Mouse (Mus musculus) heart, postnatal 25 days (tissue): Measurements from ENCODE around the gene Cldn7. TPM values are rescaled to one million over a fixed set of nuclear protein-coding genes. Genes with fewer than 3 reads are reported as not detected.
"Not testable (repeated sequence)": the region's sequence is repeated elsewhere in the genome, so short reads cannot be mapped to it uniquely, and the experiment has no call there.

Source experiments
- DNase-seq: peaks from one replicate; pipeline ENCODE4 v3.0.0; 2022; ENCODE audit warnings: low spot score
- intact Hi-C: fragments of 180-260 bp; cut with DNase I; formaldehyde crosslinking; loops from one replicate; pipeline ENCODE4 v1.15.1; 2025
- total RNA-seq, 2 experiments: library from RNA; stranded (reverse); gene quantifications; 2 replicates each; pipeline ENCODE4 v1.2.3; 2021

The Cldn7 gene
- not detected for total RNA-seq

- no peak for DNase-seq
- intact Hi-C loops: loop anchor here (5.0 kb wide), 1 partner anchor 37 kb away; no protein-coding TSS in a partner anchor
These were observed at the start of gene Cldn7 for GRCm38 (mm10) chr11:69964650-69965270. Gene Cldn7 (plus strand): TSS chr11:69964779.

DNA sequence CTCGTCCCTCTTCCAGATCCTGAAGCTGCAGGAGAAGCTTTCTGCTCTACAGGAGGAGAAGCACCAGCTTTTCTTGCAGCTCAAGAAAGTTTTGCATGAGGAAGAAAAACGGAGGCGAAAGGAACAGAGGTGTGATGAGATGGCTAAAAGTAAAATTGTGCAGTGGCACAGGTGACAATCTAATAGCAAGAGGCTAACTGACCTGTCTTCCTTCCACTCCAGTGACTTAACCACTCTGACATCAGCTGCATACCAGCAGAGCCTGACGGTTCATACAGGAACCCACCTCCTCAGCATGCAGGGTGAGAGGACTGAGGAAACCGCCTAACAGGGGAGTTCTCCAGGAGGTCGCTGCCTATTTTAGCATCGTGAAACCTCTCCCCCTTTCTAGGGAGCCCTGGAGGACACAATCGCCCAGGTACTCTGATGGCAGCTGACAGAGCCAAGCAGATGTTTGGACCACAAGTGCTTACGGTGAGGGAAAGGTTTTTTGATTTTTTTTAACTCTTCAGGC is 49.6 kb upstream of the Cldn7 start:
- no peak for DNase-seq
- intact Hi-C loops: loop anchor here (5.0 kb wide), 1 partner anchor 233 kb away; the partner anchor contains the start of gene Senp3

DNA sequence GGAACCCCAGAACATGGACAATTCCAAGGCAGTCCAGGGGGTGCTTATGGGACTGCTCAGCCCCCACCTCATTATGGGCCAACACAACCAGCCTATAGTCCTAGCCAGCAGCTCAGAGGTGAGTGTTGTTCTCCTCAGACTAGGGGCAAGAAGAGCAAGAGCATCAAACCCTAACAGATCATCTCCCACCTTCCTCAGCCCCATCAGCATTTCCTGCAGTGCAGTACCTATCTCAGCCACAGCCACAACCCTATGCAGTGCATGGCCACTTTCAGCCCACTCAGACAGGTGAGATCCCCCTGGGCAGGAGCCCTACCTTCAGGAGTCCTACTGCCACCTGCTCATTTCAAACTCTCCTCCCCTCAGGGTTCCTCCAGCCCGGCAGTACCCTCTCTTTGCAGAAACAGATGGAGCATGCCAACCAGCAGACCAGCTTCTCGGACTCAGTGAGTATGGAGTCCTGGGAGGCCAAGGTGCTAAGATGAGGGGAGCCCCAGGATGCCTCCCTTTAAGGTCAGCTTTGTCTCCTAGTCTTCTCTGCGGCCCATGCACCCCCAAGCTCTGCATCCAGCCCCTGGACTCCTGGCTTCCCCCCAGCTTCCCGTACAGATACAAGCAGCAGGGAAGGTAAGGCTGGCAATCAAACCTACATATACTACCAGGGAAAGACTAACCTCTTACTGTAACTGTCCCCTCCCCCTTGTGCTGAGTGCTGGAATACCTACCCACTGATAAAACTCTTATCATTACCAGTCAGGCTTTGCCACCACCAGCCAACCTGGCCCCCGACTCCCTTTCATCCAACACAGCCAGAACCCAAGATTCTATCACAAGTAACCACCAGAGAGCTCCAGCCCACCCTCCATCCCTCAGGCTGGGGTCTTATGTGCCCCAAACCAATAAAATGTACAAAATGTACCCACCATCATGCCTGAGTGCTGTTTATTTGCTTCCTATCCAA is 48.6 kb upstream of the Cldn7 start:
- no peak for DNase-seq
- intact Hi-C loops: loop anchor here (5.0 kb wide), 1 partner anchor 234 kb away; the partner anchor contains the start of gene Senp3

DNA sequence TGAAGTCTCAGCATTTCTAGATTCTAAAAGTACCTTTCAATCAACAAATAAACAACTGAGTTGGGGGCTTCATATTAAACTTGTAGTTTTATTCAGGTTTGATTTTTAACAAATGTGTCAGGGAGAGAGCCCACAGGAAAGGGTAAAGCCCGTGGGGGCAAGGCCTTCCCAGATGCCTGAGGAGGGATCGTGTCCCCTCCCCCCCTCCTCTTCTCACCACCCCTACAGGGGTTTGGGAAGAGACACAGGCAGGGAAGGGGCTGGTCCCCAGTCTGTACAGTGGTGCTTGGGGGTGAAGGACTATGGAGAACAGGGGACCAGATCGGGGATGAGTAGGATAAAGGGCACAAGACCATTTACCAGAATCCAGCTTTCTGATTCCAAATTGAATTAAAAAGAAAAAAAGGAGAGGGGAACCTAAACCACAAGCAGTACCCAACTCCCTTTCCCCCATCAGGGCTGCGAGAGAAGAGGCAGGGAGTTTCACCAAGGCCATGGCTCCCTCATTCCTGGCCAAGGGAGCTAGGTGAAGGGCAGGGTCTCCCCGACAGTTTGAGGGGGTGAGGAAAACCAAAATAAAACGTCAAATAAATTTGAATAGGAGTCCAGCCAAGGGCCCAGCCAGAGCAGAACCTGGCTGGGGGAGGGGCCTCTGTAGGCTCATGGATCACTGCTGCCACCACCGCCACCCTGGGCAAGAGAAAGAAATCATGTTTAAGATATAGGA is 47.8 kb upstream of the Cldn7 start:
- not testable (repeated sequence) for DNase-seq
- intact Hi-C loops: loop anchor here (5.0 kb wide), 1 partner anchor 235 kb away; the partner anchor contains the start of gene Senp3

- intact Hi-C loops: loop anchor here (5.0 kb wide), 1 partner anchor 235 kb away; the partner anchor contains the start of gene Senp3
These were observed 47.1 kb upstream of the Cldn7 start for GRCm38 (mm10) chr11:69917379-69917948.

GRCm38 (mm10) chr11:69918118-69918517 is 46.5 kb upstream of the Cldn7 start:
- intact Hi-C loops: loop anchor here (2.0 to 5.0 kb wide), 2 partner anchors 37 to 236 kb away; partner anchors contain the start of genes Kctd11 and Senp3
- no peak for DNase-seq

More at GRCm38 (mm10) chr11:69917379-69917948, 47.1 kb upstream of the Cldn7 start:
- no peak for DNase-seq

DNA sequence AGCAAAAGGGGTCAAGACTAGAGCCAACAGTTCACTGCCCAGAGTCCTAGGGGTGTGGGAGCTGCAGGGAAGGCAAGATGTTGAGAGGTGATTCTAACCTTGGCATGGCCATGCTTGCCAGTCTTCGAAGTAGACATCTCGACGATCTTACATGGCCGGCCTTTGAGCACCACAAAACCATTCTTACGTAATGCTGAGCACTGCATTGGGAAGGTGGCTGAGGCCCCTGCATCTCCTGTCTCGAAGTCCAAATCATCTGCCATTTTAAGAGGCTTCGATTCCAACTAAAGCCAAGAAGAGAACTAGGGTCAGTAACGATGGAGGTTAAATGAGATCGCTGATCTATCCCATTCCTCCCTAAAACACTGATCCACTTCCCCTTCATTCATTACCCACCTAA is 45.5 kb upstream of the Cldn7 start:
- no peak for DNase-seq
- intact Hi-C loops: loop anchor here (2.0 to 5.0 kb wide), 2 partner anchors 38 to 237 kb away; partner anchors contain the start of genes Kctd11 and Senp3

GRCm38 (mm10) chr11:69919661-69920265 is 44.8 kb upstream of the Cldn7 start:
- intact Hi-C loops: loop anchor here (2.0 to 5.0 kb wide), 2 partner anchors 39 to 237 kb away; partner anchors contain the start of genes Kctd11 and Senp3
- peak; percentile 71 for DNase-seq

GRCm38 (mm10) chr11:69920266-69921031 is 44.1 kb upstream of the Cldn7 start:
- DNase-seq: no peak
- intact Hi-C loops: no loop called here

DNA sequence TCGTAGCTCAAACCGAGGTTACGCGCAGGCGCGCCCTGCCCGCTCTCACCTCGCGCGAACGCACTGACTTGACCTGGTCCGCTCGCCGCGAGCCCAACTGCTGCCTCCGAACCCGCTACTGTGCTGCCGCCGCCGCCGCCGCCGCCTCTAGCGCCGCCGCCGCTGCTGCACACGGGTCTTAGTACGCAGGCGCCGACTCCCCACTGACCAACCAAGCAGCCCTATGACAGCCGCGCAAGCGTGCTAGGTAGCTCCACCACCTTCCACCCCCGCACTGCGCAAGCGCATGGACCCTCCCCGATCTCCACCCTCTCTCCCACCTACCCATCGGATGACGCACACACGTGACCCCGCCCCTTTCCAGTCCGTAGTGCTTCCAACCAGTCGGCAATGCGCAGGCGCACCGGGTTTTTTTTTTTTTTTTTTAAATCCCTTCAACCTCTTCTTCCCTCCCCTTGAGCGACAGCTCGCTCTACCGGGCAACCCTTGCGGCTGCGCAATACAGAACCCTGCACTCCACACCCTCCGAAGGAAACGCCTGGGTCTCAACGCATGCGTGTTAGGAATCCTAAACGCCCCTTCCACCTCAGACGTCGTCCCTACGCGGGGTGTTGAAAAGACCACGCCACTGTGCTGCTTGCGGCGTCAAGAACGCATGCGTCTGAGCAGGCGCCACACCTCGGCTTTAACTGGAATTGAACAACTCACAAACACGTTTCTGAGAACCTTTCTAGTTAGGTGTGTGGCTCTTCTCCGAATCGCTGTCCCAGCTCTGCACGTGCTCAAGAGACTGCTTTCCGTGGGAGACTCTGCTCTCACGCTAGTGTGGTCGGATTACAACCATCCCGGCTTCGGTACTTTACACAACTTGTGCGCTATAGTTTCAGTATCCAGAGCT is 43.2 kb upstream of the Cldn7 start, which contains the start of gene Eif5a:
Eif5a (minus strand) TSS at position 845 of the 898 bp plus-strand sequence.
- intact Hi-C loops: loop anchor here (2.0 kb wide), 1 partner anchor 57 kb away; no protein-coding TSS in a partner anchor
- DNase-seq: peak; percentile 100

- DNase-seq: no peak
- intact Hi-C loops: loop anchor here (2.0 kb wide), 1 partner anchor 57 kb away; no protein-coding TSS in a partner anchor
These were observed 42.4 kb upstream of the Cldn7 start for GRCm38 (mm10) chr11:69922012-69922756.

- no peak for DNase-seq
- intact Hi-C loops: loop anchor here (2.0 kb wide), 1 partner anchor 56 kb away; no protein-coding TSS in a partner anchor
These were observed 41.8 kb upstream of the Cldn7 start for GRCm38 (mm10) chr11:69922796-69923195.

DNA sequence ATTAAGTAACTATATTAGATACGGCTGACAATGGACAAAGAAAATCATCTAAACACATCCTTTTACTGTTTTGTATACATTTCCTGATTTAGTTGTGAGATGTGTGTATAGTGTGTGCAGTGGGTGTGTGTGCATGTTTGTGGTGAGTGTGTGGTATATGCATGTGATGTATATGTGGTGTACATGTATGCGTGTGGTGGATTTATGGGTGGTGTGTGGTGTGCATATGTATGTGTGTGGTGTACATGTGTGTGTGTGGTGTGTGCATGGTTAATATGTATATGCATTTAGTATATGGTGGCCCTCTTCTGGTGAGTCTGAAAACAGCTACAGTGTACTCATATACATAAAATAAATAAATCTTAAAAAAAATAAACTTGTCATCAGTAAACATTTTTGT is 37.1 kb upstream of the Cldn7 start:
- intact Hi-C loops: loop anchor here (5.0 kb wide), 1 partner anchor 40 kb away; no protein-coding TSS in a partner anchor
- no peak for DNase-seq

DNA sequence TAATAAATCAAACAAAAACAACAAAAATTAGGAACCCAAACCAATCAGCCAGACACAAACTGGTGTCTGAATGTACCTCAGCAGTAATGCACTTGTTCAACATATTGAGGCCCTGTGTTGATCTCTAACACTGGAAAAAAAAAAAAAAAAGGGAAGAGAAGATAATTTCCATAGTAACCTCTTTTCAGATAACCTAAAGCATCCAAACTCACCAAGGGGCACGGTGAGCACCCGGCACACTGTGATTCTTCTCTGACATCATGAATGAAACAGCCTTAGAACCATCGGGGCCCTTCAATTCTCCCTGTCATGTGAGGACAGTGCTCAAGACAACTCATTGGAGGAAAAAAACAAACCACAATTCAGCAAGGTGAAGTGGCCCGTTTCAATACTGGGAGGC is 34.9 kb upstream of the Cldn7 start:
- DNase-seq: no peak
- intact Hi-C loops: loop anchor here (5.0 to 10.0 kb wide), 3 partner anchors 38 to 285 kb away; partner anchors contain the start of gene Slc16a11

- intact Hi-C loops: loop anchor here (5.0 to 10.0 kb wide), 2 partner anchors 77 to 285 kb away; partner anchors contain the start of gene Slc16a11
These were observed 34.4 kb upstream of the Cldn7 start for GRCm38 (mm10) chr11:69930176-69930575.

More at GRCm38 (mm10) chr11:69930176-69930575, 34.4 kb upstream of the Cldn7 start:
- DNase-seq: not testable (repeated sequence)
